Mouse (Mus musculus) liver, embryonic 14.5 days (tissue): ENCODE measurements around the gene Lyrm4.

Source experiments
- CTCF ChIP-seq: IDR thresholded peaks from 2 replicates; pipeline ENCODE4 v1.5.1; 2016; ENCODE audit warnings: antibody characterized with exemption, low read depth, control low read depth
- EP300 ChIP-seq: IDR thresholded peaks from 2 replicates; pipeline ENCODE4 v1.6.1; 2016; ENCODE audit warnings: antibody characterized with exemption, low read depth

DNA sequence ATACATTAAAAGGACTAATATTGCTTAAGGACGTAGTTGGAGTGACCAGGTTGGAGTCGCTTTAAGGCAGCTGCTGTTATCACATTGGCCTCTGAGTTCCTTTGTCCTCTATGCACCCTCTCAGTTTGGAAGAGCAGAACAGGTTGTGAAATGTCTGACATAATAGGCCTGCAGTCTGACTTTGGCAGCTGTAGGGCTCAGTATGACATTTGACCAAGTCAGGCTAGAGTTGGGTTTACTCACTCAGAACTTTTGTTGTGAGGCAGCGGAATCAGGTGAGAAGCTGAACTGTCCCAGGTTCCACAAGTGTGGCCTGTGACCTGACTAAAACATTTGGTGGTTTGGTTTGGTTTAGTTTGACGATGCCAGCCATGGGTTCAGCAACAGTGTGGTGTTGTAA lies 153.7 kb downstream of the Lyrm4 start:
- TF ChIP-seq CTCF = no peak
- no peak for TF ChIP-seq EP300
